Mouse (Mus musculus) lung, adult 2 months (tissue): ENCODE measurements around the gene Ccdc88a.
A peak's percentile ranks its signal among the peaks of the same experiment; 100 is the strongest.

ENCODE experiments used
- CTCF ChIP-seq: fragments of 200-500 bp; IDR thresholded peaks from 2 replicates; pipeline ENCODE4 v1.5.1; 2011; ENCODE audit warnings: mild to moderate bottlenecking, low read length, control low read depth; ENCODE audit not compliant: insufficient read depth
- POLR2A ChIP-seq: fragments of 200-500 bp; IDR thresholded peaks from 2 replicates; pipeline ENCODE4 v1.6.1; 2011; ENCODE audit warnings: low read depth, mild to moderate bottlenecking, control low read depth, low read length, borderline replicate concordance; ENCODE audit errors: extremely low read depth

DNA sequence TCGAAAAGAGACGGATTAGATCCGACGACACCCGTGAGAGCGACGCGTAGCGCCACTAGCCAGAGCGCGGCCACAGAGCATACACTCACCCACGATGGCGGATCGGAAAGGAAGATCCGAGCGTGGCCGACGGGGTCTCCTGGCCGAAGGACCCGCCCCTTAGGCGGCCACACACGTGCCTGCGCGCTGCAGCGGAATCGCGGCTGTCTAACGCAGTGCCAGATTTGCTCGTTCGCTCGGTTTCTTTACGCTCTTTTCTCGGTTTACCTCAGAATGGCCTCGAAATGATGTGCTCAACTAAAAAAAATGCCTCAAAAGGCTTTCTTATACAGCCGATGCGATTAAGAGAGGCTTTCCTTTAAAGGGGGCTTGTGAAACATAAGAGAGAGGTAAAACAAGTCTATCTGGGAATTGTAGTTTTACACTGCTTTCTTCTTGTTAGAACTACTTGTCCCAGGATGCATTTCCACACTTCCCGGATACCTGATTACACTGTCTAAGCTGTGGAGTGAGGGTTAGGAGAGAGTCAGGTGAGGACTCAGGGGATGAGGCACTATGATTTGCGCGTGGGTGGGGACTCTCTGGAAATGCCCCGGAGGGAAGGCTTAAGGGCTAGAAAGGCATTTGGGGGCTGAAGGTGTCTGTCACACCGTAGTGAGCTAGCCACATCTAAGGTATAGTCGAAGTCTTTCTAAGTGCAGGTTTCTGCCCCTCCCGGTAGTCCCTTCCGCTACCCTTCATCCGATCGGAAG, 174.5 kb downstream of the Ccdc88a start, which contains the start of the genes Clhc1 and Rps27a:
- no peak for TF ChIP-seq CTCF
- TF ChIP-seq POLR2A = peak; percentile 94; the same call in 1 of the 2 replicates
